Mouse (Mus musculus): Measurements from ENCODE around the gene Tln2. TPM values are rescaled to one million over a fixed set of nuclear protein-coding genes. Genes with fewer than 3 reads are reported as not detected.

The Tln2 gene
- polyA plus RNA-seq, 1 experiment: 0.01 TPM

GRCm38 (mm10) chr9:67205175-67205574 is 354.3 kb downstream of the Tln2 start:
- Histone ChIP-seq H3K4me3 (replicated peaks) (no peak overlapping the region), H3K27me3 (ENCODE audit: control insufficient read depth) (no peaks in the 10 kb centered on the region), H3K9me3 (ENCODE audit: control insufficient read depth, low read length) (no peaks in the 10 kb centered on the region), H3K4me1 (ENCODE audit: control insufficient read depth) (no peaks in the 10 kb centered on the region), H3K36me3 (ENCODE audit: control insufficient read depth) (no peaks in the 10 kb centered on the region)
- no peak for TF ChIP-seq TAL1 (IDR thresholded peaks at IDR 0.05; ENCODE audit: low read length)
- TF ChIP-seq GATA1 (IDR thresholded peaks at IDR 0.05; ENCODE audit: low read length): no peak

GRCm38 (mm10) chr9:67196609-67197008 is 362.9 kb downstream of the Tln2 start:
- H3K36me3 ChIP-seq (ENCODE audit: control insufficient read depth): no peaks in the 10 kb centered on the region
- H3K27me3 ChIP-seq (ENCODE audit: control insufficient read depth): no peaks in the 10 kb centered on the region
- no peaks in the 10 kb centered on the region for H3K4me1 ChIP-seq (ENCODE audit: control insufficient read depth)
- no peaks in the 10 kb centered on the region for H3K9me3 ChIP-seq (ENCODE audit: control insufficient read depth, low read length)
- no peak overlapping the region for H3K4me3 ChIP-seq (replicated peaks)
- no peak for TF ChIP-seq GATA1 (IDR thresholded peaks at IDR 0.05; ENCODE audit: low read length)
- TF ChIP-seq TAL1 (IDR thresholded peaks at IDR 0.05; ENCODE audit: low read length): no peak

- H3K27me3 ChIP-seq (ENCODE audit: control insufficient read depth): no peaks in the 10 kb centered on the region
- H3K36me3 ChIP-seq (ENCODE audit: control insufficient read depth): no peaks in the 10 kb centered on the region
- H3K9me3 ChIP-seq (ENCODE audit: control insufficient read depth, low read length): no peaks in the 10 kb centered on the region
- no peak for TF ChIP-seq TAL1 (IDR thresholded peaks at IDR 0.05; ENCODE audit: low read length)
- no peak for TF ChIP-seq GATA1 (IDR thresholded peaks at IDR 0.05; ENCODE audit: low read length)
- no peaks in the 10 kb centered on the region for H3K4me1 ChIP-seq (ENCODE audit: control insufficient read depth)
- H3K4me3 ChIP-seq (replicated peaks): no peak overlapping the region
Observed at GRCm38 (mm10) chr9:67195306-67195705, 364.2 kb downstream of the Tln2 start.

GRCm38 (mm10) chr9:67191488-67192331 is 367.8 kb downstream of the Tln2 start:
- TF ChIP-seq TAL1 (IDR thresholded peaks at IDR 0.05; ENCODE audit: low read length) (no peak), GATA1 (IDR thresholded peaks at IDR 0.05; ENCODE audit: low read length) (no peak)
- no peak overlapping the region for H3K4me3 ChIP-seq (replicated peaks)
- H3K27me3 ChIP-seq (ENCODE audit: control insufficient read depth): no peaks in the 10 kb centered on the region
- H3K4me1 ChIP-seq (ENCODE audit: control insufficient read depth): no peaks in the 10 kb centered on the region
- no peaks in the 10 kb centered on the region for H3K36me3 ChIP-seq (ENCODE audit: control insufficient read depth)
- H3K9me3 ChIP-seq (ENCODE audit: control insufficient read depth, low read length): no peaks in the 10 kb centered on the region

DNA sequence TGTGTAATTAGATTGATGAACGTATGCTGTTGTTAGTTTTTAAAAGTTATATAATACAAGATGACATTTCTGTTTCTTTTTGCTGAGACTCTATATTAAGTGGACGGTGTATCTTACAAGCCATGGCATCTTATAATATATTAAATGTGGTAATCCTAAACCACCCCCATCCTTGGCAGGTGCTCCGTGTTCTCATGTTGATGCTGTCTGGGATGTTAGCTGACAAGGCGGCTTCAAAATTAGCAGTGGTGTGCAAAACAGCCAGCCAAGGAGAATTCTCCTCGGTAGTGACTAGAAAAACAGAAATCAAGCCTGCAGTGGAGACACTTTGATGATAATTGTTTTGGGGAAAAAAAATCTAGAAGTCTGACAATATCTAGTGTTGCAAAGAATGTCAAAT is 371.8 kb downstream of the Tln2 start:
- Histone ChIP-seq H3K27me3 (ENCODE audit: control insufficient read depth) (no peaks in the 10 kb centered on the region), H3K4me1 (ENCODE audit: control insufficient read depth) (no peaks in the 10 kb centered on the region), H3K36me3 (ENCODE audit: control insufficient read depth) (no peaks in the 10 kb centered on the region), H3K9me3 (ENCODE audit: control insufficient read depth, low read length) (no peaks in the 10 kb centered on the region), H3K4me3 (replicated peaks) (no peak overlapping the region)
- TF ChIP-seq GATA1 (IDR thresholded peaks at IDR 0.05; ENCODE audit: low read length) (no peak), TAL1 (IDR thresholded peaks at IDR 0.05; ENCODE audit: low read length) (no peak)

DNA sequence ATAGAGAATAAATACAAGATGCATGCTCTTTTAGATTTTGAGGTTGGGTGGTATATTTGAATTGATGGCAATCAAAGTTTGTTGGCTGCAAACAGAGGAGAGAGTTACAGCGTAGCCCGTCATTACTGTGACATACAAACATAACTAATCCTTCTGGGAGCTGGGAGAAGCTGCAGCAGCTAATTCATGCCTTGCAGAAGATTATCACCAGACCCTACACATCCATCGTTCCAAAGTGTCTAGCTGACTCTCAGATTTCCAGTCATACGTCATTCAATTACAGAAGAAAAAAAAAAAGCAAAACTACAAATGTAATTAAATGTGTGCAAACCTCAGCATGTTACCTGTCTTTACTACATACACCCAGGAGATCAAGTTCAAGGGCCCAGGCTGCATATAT is 372.3 kb downstream of the Tln2 start:
- Histone ChIP-seq H3K9me3 (ENCODE audit: control insufficient read depth, low read length) (no peaks in the 10 kb centered on the region), H3K36me3 (ENCODE audit: control insufficient read depth) (no peaks in the 10 kb centered on the region), H3K4me1 (ENCODE audit: control insufficient read depth) (no peaks in the 10 kb centered on the region), H3K4me3 (replicated peaks) (no peak overlapping the region), H3K27me3 (ENCODE audit: control insufficient read depth) (no peaks in the 10 kb centered on the region)
- TF ChIP-seq TAL1 (IDR thresholded peaks at IDR 0.05; ENCODE audit: low read length) (no peak), GATA1 (IDR thresholded peaks at IDR 0.05; ENCODE audit: low read length) (no peak)

DNA sequence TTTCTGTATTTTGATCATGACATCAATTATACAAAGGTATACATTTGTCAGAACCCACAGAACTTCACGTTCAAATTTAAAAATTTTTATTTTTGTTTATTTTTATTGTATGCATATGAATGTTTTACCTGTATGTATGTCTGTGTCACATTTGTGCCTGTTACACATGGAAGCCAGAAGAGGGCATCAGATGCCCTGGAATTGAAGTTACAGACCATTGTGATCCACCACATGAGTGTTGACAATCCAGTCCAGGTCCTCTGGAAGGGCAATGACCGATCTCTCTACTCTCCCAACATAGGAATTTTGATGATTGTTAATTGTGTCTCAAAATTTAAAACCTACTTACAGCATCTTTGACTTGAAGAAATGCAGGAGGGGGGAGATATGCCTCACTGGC is 374.9 kb downstream of the Tln2 start:
- H3K36me3 ChIP-seq (ENCODE audit: control insufficient read depth): no peaks in the 10 kb centered on the region
- TF ChIP-seq TAL1 (IDR thresholded peaks at IDR 0.05; ENCODE audit: low read length) (no peak), GATA1 (IDR thresholded peaks at IDR 0.05; ENCODE audit: low read length) (no peak)
- H3K4me3 ChIP-seq (replicated peaks): no peak overlapping the region
- no peaks in the 10 kb centered on the region for H3K27me3 ChIP-seq (ENCODE audit: control insufficient read depth)
- no peaks in the 10 kb centered on the region; the same call in 1 of the 2 replicates for H3K9me3 ChIP-seq (ENCODE audit: control insufficient read depth, low read length)
- H3K4me1 ChIP-seq (ENCODE audit: control insufficient read depth): no peaks in the 10 kb centered on the region

GRCm38 (mm10) chr9:67183520-67183919 is 376.0 kb downstream of the Tln2 start:
- Histone ChIP-seq H3K9me3 (ENCODE audit: control insufficient read depth, low read length) (no peaks in the 10 kb centered on the region; the same call in 1 of the 2 replicates), H3K4me1 (ENCODE audit: control insufficient read depth) (no peaks in the 10 kb centered on the region), H3K4me3 (replicated peaks) (no peak overlapping the region), H3K36me3 (ENCODE audit: control insufficient read depth) (no peaks in the 10 kb centered on the region), H3K27me3 (ENCODE audit: control insufficient read depth) (no peaks in the 10 kb centered on the region)
- no peak for TF ChIP-seq TAL1 (IDR thresholded peaks at IDR 0.05; ENCODE audit: low read length)

DNA sequence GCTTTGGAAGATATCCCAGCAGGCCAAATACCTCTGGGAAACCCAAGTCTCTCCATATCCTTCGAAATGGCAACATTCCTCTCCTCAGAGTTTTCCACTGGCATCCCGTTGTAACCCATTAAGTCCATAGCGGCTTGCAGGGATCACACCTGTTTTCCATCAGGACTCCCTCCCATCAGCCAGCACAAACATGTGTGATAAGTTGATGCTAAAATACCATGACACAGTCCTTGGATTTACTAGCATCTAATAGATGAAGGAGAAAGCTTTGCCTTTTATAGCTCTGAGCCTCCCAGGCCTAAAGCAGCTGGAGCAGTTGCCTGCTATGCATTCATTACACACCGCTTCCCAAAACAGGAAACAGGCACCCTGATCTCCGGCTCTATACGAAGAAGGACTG is 377.5 kb downstream of the Tln2 start:
- Histone ChIP-seq H3K27me3 (ENCODE audit: control insufficient read depth) (no peaks in the 10 kb centered on the region), H3K36me3 (ENCODE audit: control insufficient read depth) (no peaks in the 10 kb centered on the region), H3K9me3 (ENCODE audit: control insufficient read depth, low read length) (no peaks in the 10 kb centered on the region; the same call in 1 of the 2 replicates), H3K4me1 (ENCODE audit: control insufficient read depth) (no peaks in the 10 kb centered on the region), H3K4me3 (replicated peaks) (no peak overlapping the region)
- no peak for TF ChIP-seq GATA1 (IDR thresholded peaks at IDR 0.05; ENCODE audit: low read length)
- TF ChIP-seq TAL1 (IDR thresholded peaks at IDR 0.05; ENCODE audit: low read length): no peak
